Mouse (Mus musculus): ENCODE results near the gene Reg3a.
"Not testable (repeated sequence)": the region's sequence is repeated elsewhere in the genome, so short reads cannot be mapped to it uniquely, and the experiment has no call there.

Gene Reg3a

DNA sequence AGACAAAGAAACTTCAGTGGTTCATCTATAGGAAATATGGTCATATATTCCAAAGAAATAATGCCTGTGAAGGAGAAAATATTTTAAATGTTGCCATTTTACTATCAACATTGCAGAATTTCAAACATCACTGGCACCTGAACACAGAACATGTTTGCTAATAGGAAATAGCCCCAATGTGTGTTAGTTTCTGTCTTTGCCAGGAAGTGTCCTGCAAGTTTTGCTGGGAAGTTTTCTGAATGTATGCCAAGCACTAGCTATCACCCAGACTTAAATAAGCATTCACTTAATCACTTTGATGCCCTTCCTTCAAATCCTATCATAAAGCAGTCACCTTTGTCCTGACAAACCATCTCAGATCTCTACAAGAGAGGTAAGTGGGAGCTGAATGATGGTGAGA is at the start of gene Reg3a:
Gene Reg3a, plus strand, starts transcription at position 301 of the 400 bp plus-strand sequence.
- no peak for DNase-seq

GRCm38 (mm10) chr6:78331919-78332569 is 48.5 kb upstream of the Reg3a start:
- DNase-seq: no peak

GRCm38 (mm10) chr6:78340296-78340695 is 40.2 kb upstream of the Reg3a start:
- DNase-seq: no peak

GRCm38 (mm10) chr6:78341689-78342088 is 38.8 kb upstream of the Reg3a start:
- no peak for DNase-seq

GRCm38 (mm10) chr6:78361971-78362563 is 18.4 kb upstream of the Reg3a start:
- DNase-seq: no peak

DNA sequence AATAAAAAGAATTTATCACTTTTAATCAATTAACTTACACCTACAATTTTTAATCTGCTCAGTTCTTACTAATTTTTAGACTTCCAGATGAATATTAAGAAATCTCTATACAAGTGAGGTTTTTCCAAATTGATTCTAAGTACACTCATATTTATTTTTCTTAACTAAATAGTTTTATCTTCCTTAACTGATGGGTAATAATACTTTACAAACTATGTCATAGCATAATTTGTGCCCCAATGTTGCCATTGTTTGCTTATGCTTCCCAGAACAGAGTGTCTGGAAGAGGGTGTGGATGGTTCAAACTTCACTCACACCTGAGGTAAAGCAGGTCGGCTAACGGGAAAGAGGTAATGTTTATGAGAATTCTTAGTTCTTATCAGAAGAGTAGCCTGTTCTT is 10.2 kb upstream of the Reg3a start, which contains the start of gene Reg3b:
Gene Reg3b, plus strand, starts transcription at position 301 of the 400 bp plus-strand sequence.
- no peak for DNase-seq

GRCm38 (mm10) chr6:78378765-78379164 is 1.7 kb upstream of the Reg3a start, which contains the start of gene Reg3d:
Gene Reg3d, minus strand, starts transcription at chr6:78378865.
- no peak for DNase-seq

DNA sequence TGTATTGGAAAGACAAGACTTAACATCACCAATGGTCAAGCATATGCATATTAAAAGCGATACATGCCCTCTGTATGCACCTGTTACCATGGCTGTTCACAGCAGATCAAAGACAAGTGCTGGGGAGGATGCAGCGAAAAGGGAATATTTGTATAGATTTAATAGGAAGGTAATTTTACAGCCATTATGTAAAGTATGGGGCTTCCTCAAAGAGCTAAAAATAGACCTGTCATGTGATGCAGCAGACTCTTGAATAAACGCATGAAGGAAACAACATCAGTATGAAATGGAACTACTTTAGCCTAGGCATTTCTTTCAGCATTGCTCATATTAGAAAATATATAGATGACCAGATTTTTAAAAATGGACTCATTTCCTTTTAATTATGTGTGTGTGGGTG is 5.1 kb downstream of the Reg3a start:
- no peak for DNase-seq

DNA sequence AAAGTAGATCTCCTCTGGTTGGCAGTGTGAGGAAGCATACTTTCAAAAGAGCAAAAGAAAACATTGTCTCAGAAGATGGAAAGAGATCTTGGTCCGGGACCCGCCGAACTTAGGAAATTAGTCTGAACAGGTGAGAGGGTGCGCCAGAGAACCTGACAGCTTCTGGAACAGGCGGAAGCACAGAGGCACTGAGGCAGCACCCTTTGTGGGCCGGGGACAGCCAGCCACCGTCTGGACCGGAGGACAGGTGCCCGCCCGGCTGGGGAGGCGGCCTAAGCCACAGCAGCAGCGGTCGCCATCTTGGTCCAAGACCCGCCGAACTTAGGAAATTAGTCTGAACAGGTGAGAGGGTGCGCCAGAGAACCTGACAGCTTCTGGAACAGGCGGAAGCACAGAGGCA is 14.8 kb downstream of the Reg3a start, which contains the start of gene Reg2:
Gene Reg2, plus strand, starts transcription at position 301 of the 400 bp plus-strand sequence.
- DNase-seq: not testable (repeated sequence)

- DNase-seq: not testable (repeated sequence)
Measured at GRCm38 (mm10) chr6:78422411-78422810, 41.9 kb downstream of the Reg3a start, which contains the start of gene Reg1. Gene Reg1, plus strand, starts transcription at chr6:78422711.

- no peak for DNase-seq
Measured at GRCm38 (mm10) chr6:78425497-78425896, 45.0 kb downstream of the Reg3a start.

Measured in lung, adult 18-20 months (tissue).